Mouse (Mus musculus) embryonic facial prominence, embryonic 11.5 days (tissue): Measurements from ENCODE around the gene Hist1h4d. TPM values are rescaled to one million over a fixed set of nuclear protein-coding genes. Genes with fewer than 3 reads are reported as not detected.
"Not testable (repeated sequence)": the region's sequence is repeated elsewhere in the genome, so short reads cannot be mapped to it uniquely, and the experiment has no call there.

ENCODE experiments used
- ATAC-seq: fragments of 200-750 bp; cut with Nextera tagmentation; replicated peaks from 2 replicates; pipeline ENCODE4 v1.8.0; 2017; ENCODE audit warnings: low read depth; ENCODE audit not compliant: insufficient number of reproducible peaks, low FRiP score, low TSS enrichment
- DNase-seq: peaks from one replicate; pipeline ENCODE4 v3.0.0-alpha.2; 2015; ENCODE audit warnings: low spot score
- H3K27ac ChIP-seq: fragments of 300-500 bp; sonication (generic); replicated peaks from 2 replicates; pipeline ENCODE4 v1.5.1; 2014; ENCODE audit warnings: mild to moderate bottlenecking, low read depth, low read length, control low read depth
- H3K27me3 ChIP-seq: fragments of 300-500 bp; sonication (generic); 2 replicates; pipeline ENCODE4 v1.6.1; 2014; ENCODE audit warnings: mild to moderate bottlenecking, low read length, moderate library complexity, mixed read lengths; ENCODE audit not compliant: control insufficient read depth, insufficient read depth
- H3K36me3 ChIP-seq: fragments of 300-500 bp; sonication (generic); replicated peaks from 2 replicates; pipeline ENCODE4 v1.6.1; 2014; ENCODE audit warnings: low read depth, mild to moderate bottlenecking, low read length, moderate library complexity, mixed read lengths; ENCODE audit not compliant: control insufficient read depth, insufficient read depth
- H3K4me1 ChIP-seq: fragments of 300-500 bp; sonication (generic); 2 replicates; pipeline ENCODE4 v1.6.1; 2014; ENCODE audit warnings: low read length, mixed read lengths; ENCODE audit not compliant: control insufficient read depth, insufficient read depth
- H3K4me2 ChIP-seq: fragments of 300-500 bp; sonication (generic); 2 replicates; pipeline ENCODE4 v1.6.1; 2014; ENCODE audit warnings: low read depth, mild to moderate bottlenecking, control low read depth, low read length, moderate library complexity
- H3K4me3 ChIP-seq: fragments of 300-500 bp; sonication (generic); 2 replicates; pipeline ENCODE4 v1.5.1; 2014; ENCODE audit warnings: low read depth, low read length, control low read depth
- H3K9ac ChIP-seq: fragments of 300-500 bp; sonication (generic); replicated peaks from 2 replicates; pipeline ENCODE4 v1.6.1; 2014; ENCODE audit warnings: mild to moderate bottlenecking, control low read depth, low read length
- H3K9me3 ChIP-seq: fragments of 300-500 bp; sonication (generic); replicated peaks from 2 replicates; pipeline ENCODE4 v1.6.1; 2016; ENCODE audit warnings: mild to moderate bottlenecking, low read length, inconsistent platforms, mixed read lengths; ENCODE audit not compliant: control insufficient read depth
- WGBS: fragments of 180-500 bp; shearing (Covaris S2); extraction: QIAGEN DNeasy Blood & Tissue Kit; methylation state at CpG from one replicate; pipeline ENCODE4 v1.1.7; 2014; 5-methylcytosine and 5-hydroxymethylcytosine counted together
- polyA plus RNA-seq: library from polyadenylated mRNA; unstranded; fragments of >200 nt; fragmentation: Nextera tagmentation; extraction: Ambion mirVana; gene quantifications from 2 replicates; pipeline ENCODE4 v1.2.1, GENCODE M21; 2014

The Hist1h4d gene
- polyA plus RNA-seq, 1 experiment from 2014 or later: 115 TPM

DNA sequence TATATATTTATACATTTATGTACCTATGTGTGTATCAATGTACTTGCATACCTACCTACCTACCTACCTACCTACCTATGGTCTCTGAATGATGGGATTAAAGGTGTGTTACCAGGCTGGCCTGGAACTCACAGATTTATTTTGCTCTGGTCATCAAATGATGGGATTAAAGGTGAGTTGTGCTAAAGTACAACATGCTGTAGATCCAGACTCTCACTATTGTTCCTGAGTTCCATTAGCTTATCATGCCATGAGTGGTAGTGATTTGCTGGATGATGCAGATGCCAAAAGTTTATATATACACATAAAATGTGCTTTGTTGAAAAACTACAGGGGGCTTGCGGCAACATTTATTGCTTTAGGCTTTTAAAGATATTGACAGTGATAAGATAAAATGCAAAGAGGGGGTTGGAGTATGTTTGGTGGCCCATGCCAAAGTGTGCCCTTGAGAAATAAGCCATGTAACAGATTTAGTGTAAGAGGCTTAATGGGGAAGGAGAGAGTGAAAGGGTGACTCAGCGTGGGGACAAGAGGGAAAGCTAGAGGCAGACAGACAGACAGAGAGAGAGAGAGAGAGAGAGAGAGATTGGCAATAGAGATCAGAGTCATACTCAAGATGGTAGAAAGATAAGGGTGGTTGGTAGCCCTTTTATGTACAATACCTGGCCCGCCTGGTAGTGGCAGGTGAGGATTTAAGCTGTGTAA lies 44.2 kb upstream of the Hist1h4d start:
- Histone ChIP-seq H3K4me1 (no peaks in the 10 kb centered on the region), H3K36me3 (no peaks in the 10 kb centered on the region), H3K4me3 (peak overlapping the region; percentile 56), H3K4me2 (peak overlapping the region; percentile 17), H3K27me3 (no peaks in the 10 kb centered on the region), H3K27ac (no peak overlapping the region), H3K9ac (peak overlapping the region; percentile 7; the same call in 1 of the 2 replicates), H3K9me3 (no peaks in the 10 kb centered on the region)
- WGBS: 86% methylated on average over 3 of the region's 3 CpGs
- DNase-seq: no peak
- no peak for ATAC-seq

- H3K4me3 ChIP-seq: no peak overlapping the region
- 73% methylated on average over 5 of the region's 5 CpGs for WGBS
- H3K9ac ChIP-seq: no peak overlapping the region
- H3K4me1 ChIP-seq: no peaks in the 10 kb centered on the region
- no peaks in the 10 kb centered on the region for H3K9me3 ChIP-seq
- DNase-seq: no peak
- no peaks in the 10 kb centered on the region for H3K27me3 ChIP-seq
- no peak for ATAC-seq
- H3K27ac ChIP-seq: no peak overlapping the region
- H3K36me3 ChIP-seq: no peaks in the 10 kb centered on the region
- H3K4me2 ChIP-seq: no peak overlapping the region
Observed at GRCm38 (mm10) chr13:23538249-23538648, 43.1 kb upstream of the Hist1h4d start.

DNA sequence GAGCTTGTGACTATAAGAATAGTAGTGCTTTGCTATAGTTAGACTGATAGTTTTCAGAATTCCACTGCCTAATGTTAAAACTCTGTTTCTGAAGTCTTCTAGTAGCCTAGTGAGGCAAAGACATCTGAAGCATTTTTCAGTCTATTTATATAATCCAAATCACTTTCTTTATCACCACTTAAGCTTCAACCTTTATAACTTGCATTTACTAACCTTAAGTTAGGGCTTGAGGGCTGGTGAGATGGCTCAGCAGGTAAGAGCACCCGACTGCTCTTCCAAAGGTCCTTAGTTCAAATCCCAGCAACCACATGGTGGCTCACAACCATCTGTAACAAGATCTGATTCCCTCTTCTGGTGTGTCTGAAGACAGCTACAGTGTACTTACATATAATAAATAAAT lies 41.6 kb upstream of the Hist1h4d start:
- H3K4me1 ChIP-seq, H3K27ac ChIP-seq, H3K4me3 ChIP-seq, H3K36me3 ChIP-seq, ATAC-seq, H3K9ac ChIP-seq, H3K4me2 ChIP-seq, H3K27me3 ChIP-seq, H3K9me3 ChIP-seq, DNase-seq: not testable (repeated sequence)
- WGBS: 75% methylated on average over 1 of the region's 1 CpGs

DNA sequence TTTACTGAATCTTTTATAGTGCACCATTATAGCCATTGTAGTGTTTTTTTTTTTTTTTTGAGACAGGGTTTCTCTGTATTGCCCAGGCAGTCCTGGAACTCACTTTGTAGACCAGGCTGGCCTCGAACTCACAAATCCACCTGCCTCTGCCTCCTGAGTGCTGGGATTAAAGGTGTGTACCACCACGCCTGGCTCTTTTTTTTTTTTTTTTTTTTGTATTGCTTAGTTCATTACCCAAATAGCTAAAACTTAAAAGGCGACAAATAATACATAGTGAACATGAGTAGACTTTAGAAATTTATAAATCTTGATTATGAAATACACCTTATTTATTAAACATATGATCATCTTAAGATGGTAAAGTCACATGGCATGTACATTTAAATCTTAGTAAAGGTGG lies 39.9 kb upstream of the Hist1h4d start:
- Histone ChIP-seq H3K4me2 (no peak overlapping the region), H3K9ac (no peak overlapping the region), H3K27ac (no peak overlapping the region), H3K9me3 (no peaks in the 10 kb centered on the region), H3K4me3 (no peak overlapping the region), H3K27me3 (no peaks in the 10 kb centered on the region), H3K36me3 (no peaks in the 10 kb centered on the region), H3K4me1 (no peaks in the 10 kb centered on the region)
- DNase-seq (no peak), ATAC-seq (no peak)
- WGBS: 84% methylated on average over 3 of the region's 3 CpGs

GRCm38 (mm10) chr13:23542225-23542980 lies 39.0 kb upstream of the Hist1h4d start:
- peak; percentile 42 for DNase-seq
- H3K4me1 ChIP-seq, H3K36me3 ChIP-seq, ATAC-seq, H3K9me3 ChIP-seq, H3K27me3 ChIP-seq: not testable (repeated sequence)
- peak overlapping the region; percentile 83 for H3K27ac ChIP-seq
- H3K4me3 ChIP-seq: peak overlapping the region; percentile 45
- H3K9ac ChIP-seq: peak overlapping the region; percentile 65
- peak overlapping the region; percentile 59 for H3K4me2 ChIP-seq
- WGBS: 7% methylated on average over 3 of the region's 3 CpGs

GRCm38 (mm10) chr13:23542999-23543607 lies 38.3 kb upstream of the Hist1h4d start, which contains the start of gene Hist1h2bh:
TSS of gene Hist1h2bh (minus strand) at chr13:23543392.
- peak; percentile 94 for DNase-seq
- not testable (repeated sequence) for H3K9me3 ChIP-seq, H3K4me1 ChIP-seq, H3K36me3 ChIP-seq, H3K27me3 ChIP-seq
- peak; percentile 95 for ATAC-seq
- WGBS: 1% methylated on average over 30 of the region's 42 CpGs
- Histone ChIP-seq H3K9ac (peak within 1 kb of the TSS; percentile 65), H3K4me3 (peak within 1 kb of the TSS; percentile 45), H3K4me2 (peak within 1 kb of the TSS; percentile 70), H3K27ac (peak within 1 kb of the TSS; percentile 83)

- H3K4me2 ChIP-seq: peak within 1 kb of the TSS; percentile 70
- no peaks in the 10 kb centered on the region for H3K4me1 ChIP-seq
- ATAC-seq: peak; percentile 86
- peak within 1 kb of the TSS; percentile 45 for H3K4me3 ChIP-seq
- DNase-seq: peak; percentile 97
- peak within 1 kb of the TSS; percentile 83 for H3K27ac ChIP-seq
- under 1% methylated on average over 21 of the region's 45 CpGs for WGBS
- no peaks in the 10 kb centered on the region for H3K36me3 ChIP-seq
- no peaks in the 10 kb centered on the region for H3K9me3 ChIP-seq
- H3K9ac ChIP-seq: peak within 1 kb of the TSS; percentile 65
- H3K27me3 ChIP-seq: no peaks in the 10 kb centered on the region
Observed at GRCm38 (mm10) chr13:23543965-23544786, 37.2 kb upstream of the Hist1h4d start, which contains the start of gene Hist1h3f. TSS of gene Hist1h3f (plus strand) at chr13:23544052.
